Mouse (Mus musculus) neural tube, embryonic 12.5 days (tissue): Measurements from ENCODE around the gene Pknox2. TPM values are rescaled to one million over a fixed set of nuclear protein-coding genes. Genes with fewer than 3 reads are reported as not detected.

ENCODE experiments used
- ATAC-seq: fragments of 200-750 bp; cut with Nextera tagmentation; 2 replicates; pipeline ENCODE4 v1.8.0; 2017; ENCODE audit warnings: low read depth, mild to moderate bottlenecking, moderate TSS enrichment, moderate library complexity; ENCODE audit not compliant: low FRiP score
- H3K27ac ChIP-seq: fragments of 300-500 bp; sonication (generic); 2 replicates; pipeline ENCODE4 v1.5.1; 2016
- H3K27me3 ChIP-seq: fragments of 300-500 bp; sonication (generic); replicated peaks from 2 replicates; pipeline ENCODE4 v1.6.1; 2016; ENCODE audit warnings: mild to moderate bottlenecking
- H3K36me3 ChIP-seq: fragments of 300-500 bp; sonication (generic); 2 replicates; pipeline ENCODE4 v1.6.1; 2016; ENCODE audit warnings: mild to moderate bottlenecking
- H3K4me1 ChIP-seq: fragments of 300-500 bp; sonication (generic); 2 replicates; pipeline ENCODE4 v1.6.1; 2016
- H3K4me2 ChIP-seq: fragments of 300-500 bp; sonication (generic); replicated peaks from 2 replicates; pipeline ENCODE4 v1.6.1; 2016; ENCODE audit warnings: mild to moderate bottlenecking
- H3K4me3 ChIP-seq: fragments of 300-500 bp; sonication (generic); 2 replicates; pipeline ENCODE4 v1.5.1; 2016
- H3K9ac ChIP-seq: fragments of 300-500 bp; sonication (generic); 2 replicates; pipeline ENCODE4 v1.6.1; 2016; ENCODE audit warnings: mild to moderate bottlenecking
- H3K9me3 ChIP-seq: fragments of 300-500 bp; sonication (generic); 2 replicates; pipeline ENCODE4 v1.6.1; 2016; ENCODE audit warnings: mild to moderate bottlenecking
- WGBS: fragments of 180-500 bp; shearing (Covaris S2); methylation state at CpG from one replicate; pipeline ENCODE4 v1.1.7; 2016; 5-methylcytosine and 5-hydroxymethylcytosine counted together
- polyA plus RNA-seq: library from polyadenylated mRNA; unstranded; fragments of >200 nt; fragmentation: Nextera tagmentation; extraction: Ambion mirVana; gene quantifications from 2 replicates; pipeline ENCODE4 v1.2.1, GENCODE M21; 2016

Pknox2 gene
- polyA plus RNA-seq = 44.6 and 45.2 TPM in 2 replicates

DNA sequence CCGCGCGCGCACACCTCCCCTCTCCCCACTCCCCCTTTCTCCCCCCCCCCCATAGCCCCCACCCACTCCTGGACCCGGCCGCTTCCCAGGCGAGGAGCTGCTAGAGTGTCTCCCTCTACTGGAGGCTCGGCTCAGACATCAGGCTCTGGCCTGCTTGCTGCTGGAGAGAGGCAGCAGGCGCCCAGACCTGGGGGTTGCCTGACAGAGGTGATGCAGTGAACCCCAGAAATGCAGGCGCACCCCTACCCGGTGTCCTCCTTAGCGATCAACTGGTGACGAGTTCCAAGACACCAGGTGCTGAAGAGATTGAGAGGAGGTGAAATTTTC, at the start of gene Pknox2:
Gene Pknox2, minus strand, starts transcription at position 49 of the 327 bp plus-strand sequence.
- Histone ChIP-seq H3K27ac (peak within 1 kb of the TSS; percentile 98), H3K9ac (peak within 1 kb of the TSS; percentile 99), H3K27me3 (no peaks in the 10 kb centered on the region), H3K4me1 (peaks cover 31% of the 10 kb centered on the region), H3K4me3 (peak within 1 kb of the TSS; percentile 90), H3K9me3 (no peaks in the 10 kb centered on the region), H3K4me2 (peak within 1 kb of the TSS; percentile 86), H3K36me3 (no peaks in the 10 kb centered on the region)
- WGBS = under 1% methylated on average over 9 of the region's 13 CpGs
- ATAC-seq = peak; percentile 82

DNA sequence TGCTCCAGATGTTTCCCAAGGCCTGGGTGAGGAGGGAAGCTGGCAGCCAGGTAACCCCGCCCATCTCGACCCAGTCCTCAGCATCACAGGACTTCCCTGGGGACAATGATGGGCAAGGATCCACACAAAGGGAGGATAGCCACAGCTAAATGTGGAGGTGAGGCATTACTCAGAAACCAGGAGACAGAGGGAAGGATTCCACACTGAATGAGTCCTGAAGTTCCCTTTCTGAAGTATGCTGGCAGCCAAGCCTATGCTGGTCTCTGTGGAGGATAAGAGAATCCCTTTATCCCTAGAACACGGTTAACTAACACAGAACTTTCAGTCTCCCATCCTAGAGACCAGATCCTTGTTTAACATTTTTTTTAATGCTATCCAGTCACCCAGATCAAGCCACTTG, 40.8 kb upstream of the Pknox2 start:
- H3K27ac ChIP-seq = no peak overlapping the region
- H3K36me3 ChIP-seq = no peaks in the 10 kb centered on the region
- no peak overlapping the region for H3K4me3 ChIP-seq
- no peak overlapping the region for H3K9ac ChIP-seq
- no peak for ATAC-seq
- H3K4me1 ChIP-seq = no peaks in the 10 kb centered on the region
- no peaks in the 10 kb centered on the region for H3K27me3 ChIP-seq
- WGBS = 80% methylated on average over 3 of the region's 3 CpGs
- H3K4me2 ChIP-seq = no peak overlapping the region
- no peaks in the 10 kb centered on the region for H3K9me3 ChIP-seq

DNA sequence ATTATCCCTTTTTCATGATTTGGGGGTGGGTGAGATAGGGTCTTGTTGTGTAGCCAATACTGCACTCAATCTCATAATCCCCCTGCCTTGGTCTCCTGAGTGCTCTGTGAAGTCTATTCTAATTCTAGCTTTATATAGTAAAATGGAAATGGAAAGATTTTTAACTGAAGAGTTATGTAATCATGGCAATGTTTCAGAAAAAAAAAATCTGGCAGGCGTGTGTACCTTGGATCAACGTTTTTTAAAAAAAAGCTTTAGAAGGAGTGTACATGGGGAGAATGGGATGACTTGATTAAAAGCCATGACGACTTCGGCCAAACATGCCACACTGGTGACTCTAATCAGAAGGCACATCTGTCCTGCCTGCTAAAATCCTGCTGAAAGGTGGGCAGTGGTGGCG, 40.2 kb upstream of the Pknox2 start:
- Histone ChIP-seq H3K27ac (no peak overlapping the region), H3K36me3 (no peaks in the 10 kb centered on the region), H3K9ac (no peak overlapping the region), H3K4me3 (no peak overlapping the region), H3K9me3 (no peaks in the 10 kb centered on the region), H3K4me2 (no peak overlapping the region), H3K4me1 (no peaks in the 10 kb centered on the region), H3K27me3 (no peaks in the 10 kb centered on the region)
- 90% methylated on average over 5 of the region's 5 CpGs for WGBS
- no peak for ATAC-seq

DNA sequence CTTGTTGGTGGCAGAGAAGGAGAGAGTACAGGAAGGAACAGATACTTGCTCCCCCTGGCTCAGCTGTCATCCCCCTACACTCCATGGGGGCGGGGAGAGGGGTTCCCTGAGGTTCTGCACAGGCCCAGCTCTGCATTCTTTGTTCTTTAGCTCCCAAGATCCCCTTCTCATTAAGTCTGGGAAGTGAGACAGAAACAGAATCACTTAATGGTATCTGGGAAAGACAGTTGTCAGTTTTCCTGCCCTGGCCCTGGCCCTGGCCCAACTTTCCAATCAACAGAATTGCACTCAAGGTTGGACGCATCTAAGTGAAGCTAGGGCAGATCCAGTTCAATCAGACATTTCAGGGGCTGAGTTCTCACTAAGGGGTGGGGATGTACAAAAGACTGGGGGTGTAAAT, 36.0 kb upstream of the Pknox2 start:
- Histone ChIP-seq H3K4me3 (no peak overlapping the region), H3K27ac (no peak overlapping the region), H3K36me3 (no peaks in the 10 kb centered on the region), H3K4me1 (peaks cover 14% of the 10 kb centered on the region), H3K9ac (no peak overlapping the region), H3K27me3 (no peaks in the 10 kb centered on the region), H3K9me3 (no peaks in the 10 kb centered on the region), H3K4me2 (no peak overlapping the region)
- no peak for ATAC-seq
- WGBS = 81% methylated on average over 2 of the region's 2 CpGs

DNA sequence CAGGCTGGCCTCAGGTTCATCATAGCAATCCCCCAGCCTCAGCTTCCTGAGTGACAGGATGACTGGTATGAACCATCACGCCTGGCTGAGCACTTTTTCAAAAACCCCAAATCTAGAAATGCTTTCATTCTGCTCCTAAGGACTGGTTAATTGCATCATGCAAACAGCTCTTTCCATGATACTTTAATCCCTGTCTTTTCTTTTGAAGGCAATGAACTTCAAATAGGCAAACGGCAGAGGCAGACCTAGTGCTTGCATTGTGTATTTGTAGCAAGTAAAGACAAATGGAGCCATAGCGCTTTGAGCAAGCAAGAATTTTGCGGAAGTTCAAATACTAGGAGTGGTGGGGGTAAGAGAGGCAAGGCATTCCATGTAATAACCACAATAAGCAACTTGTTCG, 34.4 kb upstream of the Pknox2 start:
- Histone ChIP-seq H3K27ac (no peak overlapping the region), H3K9me3 (no peaks in the 10 kb centered on the region), H3K4me3 (no peak overlapping the region), H3K27me3 (no peaks in the 10 kb centered on the region), H3K36me3 (no peaks in the 10 kb centered on the region), H3K4me2 (no peak overlapping the region), H3K9ac (no peak overlapping the region), H3K4me1 (peaks cover 27% of the 10 kb centered on the region)
- WGBS = 77% methylated on average over 5 of the region's 5 CpGs
- no peak for ATAC-seq

DNA sequence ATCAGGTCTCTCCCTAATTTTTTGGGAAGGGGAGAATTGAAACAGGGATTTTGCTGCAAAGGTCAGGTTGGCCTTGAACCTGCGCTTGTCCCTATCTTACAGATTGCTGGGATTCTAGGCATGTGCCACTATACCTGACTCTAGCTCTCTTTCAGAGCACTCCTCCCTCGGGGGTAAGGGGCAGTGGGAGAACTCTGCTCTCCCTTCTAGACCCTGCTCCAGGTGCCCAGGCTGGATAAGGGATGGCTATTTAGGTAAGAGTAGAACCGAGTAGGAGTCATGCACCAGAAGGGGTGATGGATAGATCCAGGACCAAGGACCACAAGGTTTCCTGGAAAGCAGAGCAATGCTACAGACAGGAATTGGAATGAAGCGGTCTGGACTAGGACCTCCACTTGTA, 32.4 kb upstream of the Pknox2 start:
- Histone ChIP-seq H3K4me2 (no peak overlapping the region), H3K9me3 (no peaks in the 10 kb centered on the region), H3K27me3 (no peaks in the 10 kb centered on the region), H3K4me1 (peaks cover 27% of the 10 kb centered on the region), H3K9ac (no peak overlapping the region), H3K36me3 (no peaks in the 10 kb centered on the region), H3K27ac (no peak overlapping the region), H3K4me3 (no peak overlapping the region)
- WGBS = 93% methylated on average over 4 of the region's 4 CpGs
- ATAC-seq = no peak

DNA sequence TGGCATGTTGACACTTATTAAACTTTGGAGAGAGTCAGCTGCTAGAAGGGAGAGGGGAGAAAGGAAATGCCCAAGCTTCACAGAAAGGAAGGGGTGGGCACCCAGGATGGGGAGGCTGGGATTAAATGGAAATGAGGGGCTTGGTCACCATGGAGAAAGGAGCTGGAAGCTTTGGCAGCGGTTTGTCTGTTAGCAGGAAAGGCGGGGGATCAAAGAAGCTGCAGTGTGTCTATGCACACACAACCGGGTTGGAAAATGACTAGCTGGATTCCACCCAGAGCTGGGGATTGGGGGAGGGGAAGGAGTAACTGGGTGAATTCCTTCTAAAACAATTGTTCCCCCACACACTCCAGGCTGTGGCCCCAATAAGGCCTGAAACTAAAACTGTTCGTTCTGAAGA, 31.7 kb upstream of the Pknox2 start:
- no peak overlapping the region for H3K9ac ChIP-seq
- peaks cover 27% of the 10 kb centered on the region for H3K4me1 ChIP-seq
- H3K27ac ChIP-seq = no peak overlapping the region
- H3K4me2 ChIP-seq = peak overlapping the region; percentile 16; the same call in 1 of the 2 replicates
- no peaks in the 10 kb centered on the region for H3K36me3 ChIP-seq
- no peaks in the 10 kb centered on the region for H3K9me3 ChIP-seq
- H3K27me3 ChIP-seq = 0 out of 2 replicates have a peak, but pooled peaks cover 2% of the 10 kb centered on the region
- peak; percentile 11; the same call in 1 of the 2 replicates for ATAC-seq
- WGBS = 20% methylated on average over 4 of the region's 4 CpGs
- no peak overlapping the region for H3K4me3 ChIP-seq

DNA sequence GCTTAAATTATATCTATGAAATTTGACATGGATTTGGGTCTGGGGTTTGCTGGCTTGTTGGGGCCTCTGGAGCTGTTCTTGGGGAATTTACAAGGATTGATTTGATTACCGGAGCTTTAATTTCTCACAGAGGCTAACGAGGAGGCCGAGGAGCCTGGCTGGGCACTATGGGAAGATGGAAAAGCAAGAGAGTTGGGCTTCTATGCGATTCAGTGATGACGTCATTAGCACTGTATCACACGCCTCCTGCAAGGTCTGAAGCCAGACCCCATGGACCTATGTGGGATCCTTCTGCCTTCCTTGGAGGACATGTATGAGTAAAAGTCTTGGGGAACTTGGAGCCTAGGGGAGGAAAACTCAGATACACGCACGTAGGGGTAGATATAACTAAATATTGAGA, 30.3 kb upstream of the Pknox2 start:
- H3K4me3 ChIP-seq = no peak overlapping the region
- no peak overlapping the region for H3K9ac ChIP-seq
- no peak overlapping the region for H3K27ac ChIP-seq
- no peaks in the 10 kb centered on the region for H3K36me3 ChIP-seq
- WGBS = 41% methylated on average over 8 of the region's 8 CpGs
- H3K27me3 ChIP-seq = 0 out of 2 replicates have a peak, but pooled peaks cover 2% of the 10 kb centered on the region
- H3K9me3 ChIP-seq = no peaks in the 10 kb centered on the region
- ATAC-seq = peak; percentile 38; the same call in 1 of the 2 replicates
- H3K4me1 ChIP-seq = peaks cover 27% of the 10 kb centered on the region
- H3K4me2 ChIP-seq = 0 out of 2 replicates have a peak overlapping the region, but pooled peaks have one; percentile 7

DNA sequence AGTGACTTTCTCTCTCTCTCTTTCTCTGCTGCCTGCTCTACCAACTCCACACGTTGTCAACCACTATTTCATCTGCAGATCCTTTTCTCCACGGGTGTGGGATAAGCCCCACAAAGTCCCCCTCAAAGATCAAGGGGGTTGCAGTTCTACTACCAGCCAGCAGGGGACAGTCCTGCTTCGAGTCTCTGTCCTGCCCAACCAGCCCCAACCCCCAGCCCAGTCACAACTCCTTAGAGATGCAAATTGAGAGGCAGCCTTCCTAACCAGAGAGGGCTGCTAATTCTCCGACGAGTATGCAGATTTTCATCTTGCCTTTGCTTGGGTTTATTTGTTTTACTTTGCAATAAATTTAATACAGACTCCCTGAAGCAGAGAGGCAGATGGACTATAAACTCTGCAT, 29.9 kb upstream of the Pknox2 start:
- Histone ChIP-seq H3K27me3 (0 out of 2 replicates have a peak, but pooled peaks cover 2% of the 10 kb centered on the region), H3K9ac (no peak overlapping the region), H3K4me1 (peaks cover 27% of the 10 kb centered on the region), H3K4me2 (0 out of 2 replicates have a peak overlapping the region, but pooled peaks have one; percentile 7), H3K4me3 (no peak overlapping the region), H3K27ac (no peak overlapping the region), H3K9me3 (no peaks in the 10 kb centered on the region), H3K36me3 (no peaks in the 10 kb centered on the region)
- peak; percentile 77 for ATAC-seq
- WGBS = under 1% methylated on average over 5 of the region's 5 CpGs

DNA sequence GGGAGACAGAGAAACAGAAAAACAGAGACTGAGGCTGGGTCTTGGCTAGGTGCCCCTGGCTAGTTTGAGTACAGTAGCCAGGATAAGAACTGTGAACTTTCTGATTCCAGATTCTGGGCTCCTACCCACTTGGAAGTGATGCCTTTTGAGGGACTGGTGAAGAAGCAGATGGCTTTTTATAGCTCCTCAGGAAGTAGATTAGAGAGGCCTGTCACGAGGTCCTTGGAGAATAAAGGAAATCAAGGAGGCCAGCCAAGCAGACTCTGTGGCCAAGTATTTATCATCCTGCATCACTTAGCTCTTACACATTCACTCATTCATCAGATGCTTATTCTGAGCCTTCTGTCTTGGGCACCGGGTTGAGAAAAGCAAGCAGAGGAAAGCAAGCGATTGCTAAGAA, 28.8 kb upstream of the Pknox2 start:
- Histone ChIP-seq H3K4me1 (peaks cover 27% of the 10 kb centered on the region), H3K9ac (no peak overlapping the region), H3K4me2 (no peak overlapping the region), H3K27ac (no peak overlapping the region), H3K27me3 (0 out of 2 replicates have a peak, but pooled peaks cover 2% of the 10 kb centered on the region), H3K9me3 (no peaks in the 10 kb centered on the region), H3K4me3 (no peak overlapping the region), H3K36me3 (no peaks in the 10 kb centered on the region)
- 54% methylated on average over 3 of the region's 3 CpGs for WGBS
- ATAC-seq = no peak

DNA sequence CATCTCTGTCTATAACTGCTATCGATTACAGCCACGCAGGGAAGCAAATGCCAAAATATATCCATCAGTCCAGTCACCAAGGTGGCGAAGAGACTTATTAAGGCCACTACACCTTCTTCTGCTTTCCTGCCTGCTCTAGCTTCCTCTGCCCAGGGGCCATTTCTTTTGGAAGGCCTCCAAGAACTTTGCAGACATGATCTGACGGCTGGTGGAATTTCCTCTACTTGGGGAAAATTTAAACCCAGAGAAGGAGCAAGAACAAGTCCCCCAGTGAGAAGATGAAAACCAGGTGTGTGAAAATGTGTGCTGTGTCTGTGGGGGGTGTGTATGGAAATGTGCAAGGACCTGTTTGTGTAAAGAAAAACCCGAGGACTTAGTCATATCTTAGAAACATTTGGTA, 26.2 kb upstream of the Pknox2 start:
- Histone ChIP-seq H3K9ac (no peak overlapping the region), H3K4me3 (no peak overlapping the region), H3K27me3 (0 out of 2 replicates have a peak, but pooled peaks cover 2% of the 10 kb centered on the region), H3K4me2 (no peak overlapping the region), H3K9me3 (no peaks in the 10 kb centered on the region), H3K27ac (no peak overlapping the region), H3K4me1 (peaks cover 15% of the 10 kb centered on the region; the same call in 1 of the 2 replicates), H3K36me3 (no peaks in the 10 kb centered on the region)
- no peak for ATAC-seq
- 73% methylated on average over 5 of the region's 5 CpGs for WGBS

DNA sequence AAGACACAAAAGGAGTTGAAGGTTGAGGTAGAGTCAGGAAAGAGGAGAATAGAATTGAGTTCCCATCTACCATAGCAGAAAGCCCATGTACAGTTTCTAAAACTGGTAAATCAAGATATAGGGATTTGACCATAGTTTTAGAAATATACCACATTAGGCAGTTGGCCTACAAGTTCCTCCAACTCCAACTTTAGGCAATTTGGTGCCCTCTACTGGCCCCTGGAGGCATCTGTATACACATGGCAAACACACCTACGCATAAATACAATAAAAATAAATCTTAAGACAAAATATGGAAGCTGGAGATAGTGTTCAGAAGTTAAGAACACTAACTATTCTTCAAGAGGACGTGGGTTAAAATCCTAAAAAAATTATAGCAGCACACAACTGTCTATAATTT, 19.7 kb upstream of the Pknox2 start:
- Histone ChIP-seq H3K9me3 (no peaks in the 10 kb centered on the region), H3K27ac (no peak overlapping the region), H3K27me3 (no peaks in the 10 kb centered on the region), H3K4me2 (no peak overlapping the region), H3K36me3 (no peaks in the 10 kb centered on the region), H3K4me3 (no peak overlapping the region), H3K4me1 (no peaks in the 10 kb centered on the region), H3K9ac (no peak overlapping the region)
- no peak for ATAC-seq
- 70% methylated on average over 2 of the region's 2 CpGs for WGBS

DNA sequence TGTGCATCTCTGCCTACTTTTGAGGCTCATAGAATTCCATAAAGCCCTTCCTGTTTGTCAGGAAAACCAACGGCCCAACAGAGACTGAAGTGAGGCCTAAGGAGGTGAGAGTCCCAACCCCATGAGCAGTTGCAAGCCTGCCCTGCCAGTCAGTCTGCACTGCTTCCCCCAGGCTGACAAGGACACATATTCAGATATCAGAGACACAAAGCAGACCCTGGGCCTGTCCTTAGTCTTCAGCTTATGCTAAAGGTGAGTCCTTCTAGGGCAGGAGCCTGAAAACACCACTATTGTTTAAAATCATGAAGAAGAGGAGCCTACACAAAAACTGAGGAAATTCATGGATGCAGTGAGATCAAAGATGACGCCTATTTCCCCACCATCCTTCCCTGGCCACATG, 13.5 kb upstream of the Pknox2 start:
- Histone ChIP-seq H3K4me2 (no peak overlapping the region), H3K27me3 (no peaks in the 10 kb centered on the region), H3K9me3 (no peaks in the 10 kb centered on the region), H3K36me3 (no peaks in the 10 kb centered on the region), H3K9ac (no peak overlapping the region), H3K4me1 (no peaks in the 10 kb centered on the region), H3K27ac (no peak overlapping the region), H3K4me3 (no peak overlapping the region)
- ATAC-seq = no peak
- WGBS = 84% methylated on average over 2 of the region's 2 CpGs
